Mouse (Mus musculus): ENCODE measurements around the gene Snrpa.

The Snrpa gene

GRCm38 (mm10) chr7:27203730-27204449 is 7.8 kb upstream of the Snrpa start:
- ATAC-seq (ENCODE audit: insufficient number of reproducible peaks, low FRiP score, low TSS enrichment), result 0 out of 2 replicates have a peak, but pooled peaks have one; percentile 20

DNA sequence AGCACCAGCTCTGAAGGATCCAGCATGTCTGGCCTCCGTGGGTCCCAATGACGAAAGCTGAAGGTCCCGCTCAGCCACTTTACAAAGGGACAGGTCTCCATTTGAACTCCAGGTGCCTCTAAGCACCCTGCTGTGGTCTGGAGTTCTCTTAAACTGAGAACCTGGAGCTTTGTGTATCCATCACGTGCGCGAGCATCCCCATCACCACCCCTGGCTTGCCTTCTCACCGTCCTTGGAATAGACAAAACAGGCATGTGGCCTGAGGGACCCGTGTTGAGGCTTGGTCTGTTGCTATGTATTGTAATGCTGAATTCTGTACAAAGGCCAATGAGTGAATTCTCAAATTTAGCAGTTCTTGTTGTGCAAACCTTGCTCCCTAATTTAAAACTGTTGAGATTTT is 2.7 kb upstream of the Snrpa start:
- no peak for ATAC-seq (ENCODE audit: insufficient number of reproducible peaks, low FRiP score, low TSS enrichment)

- ATAC-seq (ENCODE audit: insufficient number of reproducible peaks, low FRiP score, low TSS enrichment), result no peak
Measured at GRCm38 (mm10) chr7:27198355-27198754, 2.3 kb upstream of the Snrpa start.

DNA sequence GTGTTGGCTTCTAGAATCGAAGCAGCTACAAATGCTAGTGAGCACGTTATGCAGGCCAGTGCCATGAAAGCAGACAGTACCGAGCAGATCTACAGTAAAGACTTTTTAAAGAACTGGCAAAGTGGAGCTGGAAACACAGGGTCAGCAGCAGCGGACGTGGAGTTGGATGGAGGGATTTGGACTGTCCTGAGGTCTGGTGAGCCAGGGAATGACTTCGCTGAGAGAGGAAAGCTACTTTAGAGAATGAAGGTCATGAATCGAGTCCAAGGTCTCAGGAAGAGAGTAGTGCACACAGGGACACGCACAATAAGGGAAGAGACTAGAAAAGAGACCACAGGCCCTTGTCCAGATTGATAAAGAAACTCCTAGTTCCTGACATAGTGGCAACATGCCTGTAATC is 1.6 kb upstream of the Snrpa start:
- no peak for ATAC-seq (ENCODE audit: insufficient number of reproducible peaks, low FRiP score, low TSS enrichment)

DNA sequence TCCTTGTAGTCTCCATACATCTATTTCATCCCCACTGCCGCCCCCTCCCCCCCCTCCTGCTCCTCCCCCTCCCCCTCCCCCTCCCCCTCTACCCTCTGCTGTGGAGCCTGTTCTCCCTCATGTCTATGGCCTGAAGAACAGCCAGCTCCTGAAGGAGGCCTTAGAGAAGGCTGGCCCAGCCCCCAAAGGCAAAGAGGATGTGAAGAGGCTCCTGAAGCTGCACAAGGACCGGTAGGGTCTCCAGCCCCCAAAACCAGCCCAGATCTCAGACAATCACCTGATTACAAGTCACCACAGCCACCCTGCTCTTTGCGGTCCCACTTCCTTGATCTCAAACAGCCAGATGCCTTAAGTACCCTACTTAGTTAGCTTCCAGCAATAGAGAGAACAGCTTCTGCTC is 1.1 kb upstream of the Snrpa start:
- no peak for ATAC-seq (ENCODE audit: insufficient number of reproducible peaks, low FRiP score, low TSS enrichment)

GRCm38 (mm10) chr7:27193731-27194130 is 2.3 kb downstream of the Snrpa start:
- no peak for ATAC-seq (ENCODE audit: insufficient number of reproducible peaks, low FRiP score, low TSS enrichment)

DNA sequence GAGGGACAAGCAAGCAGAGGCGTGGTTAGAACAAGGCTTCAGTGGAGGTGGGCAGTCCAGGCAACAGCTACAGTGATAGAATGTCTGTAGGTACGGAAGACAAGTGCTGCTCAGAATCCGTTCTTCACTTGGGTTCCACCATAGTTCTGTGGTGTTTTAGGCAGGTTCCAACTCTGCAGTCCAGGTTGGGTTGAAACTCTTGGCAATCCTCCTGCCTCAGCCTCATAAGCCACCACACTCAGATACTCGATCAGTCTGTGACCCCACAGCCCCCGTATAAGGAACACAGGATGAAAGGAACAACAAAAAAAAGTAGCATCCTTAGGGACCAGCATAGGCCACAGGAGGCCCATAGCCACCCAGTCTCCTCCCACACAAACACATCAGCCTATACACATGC is 3.6 kb downstream of the Snrpa start:
- no peak for ATAC-seq (ENCODE audit: insufficient number of reproducible peaks, low FRiP score, low TSS enrichment)

GRCm38 (mm10) chr7:27189271-27189931 is 6.7 kb downstream of the Snrpa start:
- ATAC-seq (ENCODE audit: insufficient number of reproducible peaks, low FRiP score, low TSS enrichment), result no peak

GRCm38 (mm10) chr7:27185986-27186385 is 10.1 kb downstream of the Snrpa start:
- ATAC-seq (ENCODE audit: insufficient number of reproducible peaks, low FRiP score, low TSS enrichment), result no peak

- no peak for ATAC-seq (ENCODE audit: insufficient number of reproducible peaks, low FRiP score, low TSS enrichment)
Measured at GRCm38 (mm10) chr7:27184964-27185363, 11.1 kb downstream of the Snrpa start.

DNA sequence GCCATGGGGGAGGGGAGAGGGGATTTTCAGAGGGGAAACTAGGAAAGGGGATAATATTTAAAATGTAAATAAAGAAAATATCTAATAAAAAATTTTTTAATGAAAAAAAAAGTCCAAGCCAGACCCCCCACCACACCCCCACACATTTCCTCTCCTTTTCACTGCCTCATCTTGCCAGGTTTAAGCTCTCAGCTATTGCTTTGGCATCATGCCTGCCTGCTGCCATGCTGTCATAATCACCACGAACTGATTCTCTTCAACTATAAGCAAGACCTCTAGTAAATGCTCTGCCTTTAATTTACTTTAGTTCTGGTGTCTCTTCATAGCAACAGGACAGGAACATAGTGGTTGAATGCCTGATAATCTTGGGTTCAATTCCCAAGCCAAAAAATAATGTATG is 13.6 kb downstream of the Snrpa start:
- ATAC-seq (ENCODE audit: insufficient number of reproducible peaks, low FRiP score, low TSS enrichment), result no peak

DNA sequence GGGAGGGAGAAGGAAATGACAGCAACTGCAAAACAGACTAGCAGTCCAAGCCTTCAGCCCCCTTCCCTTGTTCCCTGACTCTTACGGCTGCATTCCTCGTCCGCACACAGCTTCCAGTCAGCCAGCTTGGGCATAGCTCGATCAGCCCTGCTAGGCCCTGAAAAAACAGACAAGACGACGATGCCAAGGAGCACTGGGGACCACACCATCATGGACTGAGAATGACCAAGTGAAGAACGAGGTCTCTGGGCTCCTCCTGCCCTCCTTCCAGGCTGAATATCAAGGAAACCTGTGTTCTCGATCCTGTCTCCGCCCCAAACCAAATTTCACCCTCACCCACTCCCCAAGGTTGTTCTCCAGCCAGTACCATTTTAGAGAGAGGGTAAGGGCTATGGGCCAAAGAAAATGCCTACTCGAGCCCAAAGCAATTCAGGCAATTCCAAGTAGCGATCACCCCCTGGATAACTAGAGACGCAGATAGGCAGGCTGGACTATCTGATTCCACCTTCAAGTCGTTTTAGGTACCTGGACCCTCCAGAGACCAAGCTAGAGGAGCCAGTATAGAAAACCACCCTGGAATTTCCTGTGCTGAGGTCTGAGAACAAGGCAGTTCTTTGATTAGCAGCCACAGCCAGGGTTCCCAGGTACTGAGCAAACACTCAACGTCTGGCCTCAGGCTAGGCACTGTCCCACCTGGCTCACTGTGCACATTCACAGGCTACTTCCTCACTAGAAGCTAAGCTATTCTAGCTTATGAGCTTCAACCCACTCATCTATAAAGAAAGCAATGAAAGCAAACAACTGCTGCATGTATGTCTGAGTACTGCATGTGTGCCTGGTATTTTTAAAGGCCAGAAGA is 15.0 kb downstream of the Snrpa start, which contains the start of the genes Gm21983 and Mia:
Gene Gm21983 (minus strand): TSS at position 250 of the 859 bp plus-strand sequence.
Gene Mia (minus strand): TSS at position 321 of the 859 bp plus-strand sequence.
- no peak for ATAC-seq (ENCODE audit: insufficient number of reproducible peaks, low FRiP score, low TSS enrichment)

GRCm38 (mm10) chr7:27180036-27180435 is 16.0 kb downstream of the Snrpa start:
- no peak for ATAC-seq (ENCODE audit: insufficient number of reproducible peaks, low FRiP score, low TSS enrichment)

DNA sequence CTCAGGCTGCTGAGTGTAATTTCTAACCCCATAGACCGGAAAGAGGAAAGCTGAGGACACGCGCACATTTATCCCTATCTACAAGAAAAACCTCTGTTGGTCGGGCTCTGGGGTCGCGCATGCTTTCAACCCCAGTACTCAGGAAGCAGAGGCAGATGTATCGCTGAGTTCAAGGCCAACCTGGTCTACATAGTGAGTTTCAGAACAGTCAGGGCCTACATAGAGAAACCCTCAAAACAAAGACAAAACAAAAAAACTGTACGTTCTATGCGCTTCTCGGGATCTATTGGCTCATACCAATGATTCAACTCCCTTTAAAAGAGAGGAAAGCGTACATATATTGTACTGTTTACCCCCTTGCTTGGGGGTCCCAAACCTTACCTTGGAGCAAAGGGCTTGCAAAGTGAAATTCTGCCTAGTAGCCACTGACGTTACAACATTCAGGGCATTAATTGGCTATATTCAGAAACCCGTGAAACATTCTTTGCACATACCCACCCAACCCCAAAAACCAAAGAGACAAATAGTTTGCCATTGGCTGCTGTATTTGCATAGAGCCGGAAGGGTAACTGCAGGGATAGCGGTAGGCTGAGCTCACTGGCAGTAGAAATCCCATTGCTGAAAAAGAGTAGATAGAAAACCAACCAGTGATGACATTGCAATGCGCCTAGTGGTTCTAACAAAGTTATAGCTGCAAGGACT is 16.7 kb downstream of the Snrpa start:
- ATAC-seq (ENCODE audit: insufficient number of reproducible peaks, low FRiP score, low TSS enrichment), result no peak

DNA sequence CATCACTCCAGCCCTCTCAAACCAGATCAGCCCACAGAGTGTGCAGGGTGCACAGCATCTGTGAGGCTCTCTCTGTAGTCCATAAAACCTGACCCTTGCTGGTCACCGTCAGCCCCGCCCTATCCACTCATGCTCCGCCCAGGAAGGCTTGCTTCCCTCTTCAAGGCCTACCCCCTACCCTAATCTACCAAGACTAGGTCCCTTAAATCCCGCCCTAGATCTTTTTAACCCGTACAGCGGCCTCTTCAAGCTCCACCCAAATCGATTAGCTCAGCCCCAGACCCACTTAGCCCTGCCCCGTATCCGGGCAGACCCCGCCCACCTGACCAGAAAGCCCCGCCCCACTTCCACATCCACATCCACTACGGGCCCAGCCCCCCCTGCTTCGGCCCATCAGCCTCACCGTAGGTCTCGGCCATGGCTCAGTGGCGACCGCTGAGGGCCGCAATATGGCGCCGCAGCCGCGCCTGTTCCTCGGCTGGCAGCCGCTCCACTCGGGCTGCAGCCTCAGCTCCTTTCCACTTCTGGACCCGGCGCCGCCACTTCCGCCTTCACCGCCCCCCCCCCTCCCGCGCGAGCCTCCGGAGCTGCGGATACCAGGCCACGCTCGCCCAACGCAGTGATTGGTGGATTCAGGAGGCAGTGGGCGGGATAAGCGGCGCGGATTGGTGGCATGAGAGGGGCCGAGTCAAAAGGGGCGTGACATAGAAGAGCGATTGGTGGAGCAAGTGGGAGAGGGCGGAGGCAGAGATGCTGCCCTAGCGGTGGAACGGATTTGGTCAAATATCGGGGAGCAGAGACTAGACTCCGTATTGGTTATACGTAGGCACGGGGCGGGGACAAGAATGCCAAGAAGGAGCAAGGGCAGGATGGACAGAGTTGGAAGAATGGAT is 17.5 kb downstream of the Snrpa start, which contains the start of gene Rab4b:
Gene Rab4b (minus strand): TSS at position 573 of the 893 bp plus-strand sequence.
- ATAC-seq (ENCODE audit: insufficient number of reproducible peaks, low FRiP score, low TSS enrichment), result peak; percentile 97

DNA sequence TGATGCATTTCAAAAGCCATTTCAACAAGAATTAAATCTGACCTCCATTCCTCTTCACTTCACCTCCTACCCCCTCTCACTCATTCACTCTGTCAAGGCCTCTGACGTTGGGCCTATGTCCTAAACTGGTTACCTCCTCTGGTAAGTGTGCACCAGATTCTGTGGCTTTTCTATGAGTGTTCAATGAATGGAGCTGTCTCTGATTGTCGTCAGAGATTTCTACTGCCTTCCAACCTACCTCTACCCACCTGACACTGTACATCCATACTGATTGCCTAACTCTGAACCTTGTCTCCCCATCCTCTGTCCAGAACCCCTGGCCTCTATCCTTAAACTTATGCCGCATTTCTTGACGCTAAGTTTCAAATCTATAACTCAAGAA is 18.1 kb downstream of the Snrpa start:
- 0 out of 2 replicates have a peak, but pooled peaks have one; percentile 7 for ATAC-seq (ENCODE audit: insufficient number of reproducible peaks, low FRiP score, low TSS enrichment)

GRCm38 (mm10) chr7:27174896-27175295 is 21.2 kb downstream of the Snrpa start:
- ATAC-seq (ENCODE audit: insufficient number of reproducible peaks, low FRiP score, low TSS enrichment), result no peak

DNA sequence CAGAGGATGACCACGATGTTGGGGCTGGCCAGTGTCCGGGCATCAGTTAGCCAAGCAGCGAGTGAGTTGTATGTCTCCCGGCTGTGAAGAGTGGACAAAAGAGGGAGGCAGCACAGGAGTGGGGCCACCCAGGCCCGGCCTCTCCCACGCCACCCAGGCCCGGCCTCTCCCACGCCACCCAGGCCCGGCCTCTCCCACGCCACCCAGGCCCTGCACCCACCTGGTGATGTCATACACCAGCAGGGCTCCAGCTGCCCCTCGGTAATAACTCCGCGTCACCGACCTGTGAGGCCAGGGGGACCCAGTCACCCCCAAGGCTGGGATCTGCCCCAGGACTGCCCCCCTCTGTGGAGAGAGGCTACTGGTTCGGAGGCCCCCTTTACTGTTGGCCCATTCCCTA is 21.6 kb downstream of the Snrpa start:
- no peak for ATAC-seq (ENCODE audit: insufficient number of reproducible peaks, low FRiP score, low TSS enrichment)

GRCm38 (mm10) chr7:27170981-27171380 is 25.1 kb downstream of the Snrpa start:
- no peak for ATAC-seq (ENCODE audit: insufficient number of reproducible peaks, low FRiP score, low TSS enrichment)

All from cerebellum, adult (tissue).